Mouse (Mus musculus) lung, embryonic 16.5 days (tissue): ENCODE data around the gene Srsx. TPM values are rescaled to one million over a fixed set of nuclear protein-coding genes. Genes with fewer than 3 reads are reported as not detected.
"Not testable (repeated sequence)": the region's sequence is repeated elsewhere in the genome, so short reads cannot be mapped to it uniquely, and the experiment has no call there.

Experiments used
- ATAC-seq: fragments of 200-750 bp; cut with Nextera tagmentation; 2 replicates; pipeline ENCODE4 v1.8.0; 2017; ENCODE audit warnings: low read depth, mild to moderate bottlenecking, moderate library complexity
- H3K27ac ChIP-seq: fragments of 300-500 bp; sonication (generic); 2 replicates; pipeline ENCODE4 v1.5.1; 2014; ENCODE audit warnings: mild to moderate bottlenecking, control low read depth, low read length
- H3K27me3 ChIP-seq: fragments of 300-500 bp; sonication (generic); 2 replicates; pipeline ENCODE4 v1.6.1; 2014; ENCODE audit warnings: low read depth, low read length, mixed read lengths; ENCODE audit not compliant: control insufficient read depth, insufficient read depth
- H3K36me3 ChIP-seq: fragments of 300-500 bp; sonication (generic); 2 replicates; pipeline ENCODE4 v1.6.1; 2014; ENCODE audit warnings: low read length; ENCODE audit not compliant: control insufficient read depth, insufficient read depth
- H3K4me1 ChIP-seq: fragments of 300-500 bp; sonication (generic); replicated peaks from 2 replicates; pipeline ENCODE4 v1.6.1; 2014; ENCODE audit warnings: low read length, mixed read lengths; ENCODE audit not compliant: control insufficient read depth, insufficient read depth
- H3K4me2 ChIP-seq: fragments of 300-500 bp; sonication (generic); 2 replicates; pipeline ENCODE4 v1.6.1; 2014; ENCODE audit warnings: low read depth, low read length, control low read depth
- H3K4me3 ChIP-seq: fragments of 300-500 bp; sonication (generic); 2 replicates; pipeline ENCODE4 v1.5.1; 2014; ENCODE audit warnings: mild to moderate bottlenecking, low read length, control low read depth
- H3K9ac ChIP-seq: fragments of 300-500 bp; sonication (generic); 2 replicates; pipeline ENCODE4 v1.6.1; 2014; ENCODE audit warnings: low read length, control low read depth
- H3K9me3 ChIP-seq: fragments of 300-500 bp; sonication (generic); 2 replicates; pipeline ENCODE4 v1.6.1; 2016; ENCODE audit warnings: low read length; ENCODE audit not compliant: control insufficient read depth
- WGBS: fragments of 180-500 bp; shearing (Covaris S2); extraction: QIAGEN DNeasy Blood & Tissue Kit; methylation state at CpG from one replicate; pipeline ENCODE4 v1.1.7; 2014; 5-methylcytosine and 5-hydroxymethylcytosine counted together
- polyA plus RNA-seq: library from polyadenylated mRNA; unstranded; fragments of >200 nt; fragmentation: Nextera tagmentation; extraction: Ambion mirVana; gene quantifications from 2 replicates; pipeline ENCODE4 v1.2.1, GENCODE M21; 2015

Gene Srsx
- not detected in 2 replicates for polyA plus RNA-seq

GRCm38 (mm10) chrX:123222381-123222780, at the start of gene Srsx:
Srsx (minus strand) TSS chrX:123222481.
- H3K9me3 ChIP-seq, H3K4me1 ChIP-seq, H3K27me3 ChIP-seq, H3K4me2 ChIP-seq, ATAC-seq, H3K27ac ChIP-seq, H3K4me3 ChIP-seq, H3K36me3 ChIP-seq, H3K9ac ChIP-seq: not testable (repeated sequence)
- no CpG with 5 or more reads among the region's 1 CpGs for WGBS

GRCm38 (mm10) chrX:123246807-123247206, 24.5 kb upstream of the Srsx start, which contains the start of gene Gm17577:
Gm17577 (minus strand) TSS chrX:123246907.
- not testable (repeated sequence) for H3K4me1 ChIP-seq, ATAC-seq, H3K9ac ChIP-seq, H3K4me2 ChIP-seq, H3K4me3 ChIP-seq, H3K27me3 ChIP-seq, H3K27ac ChIP-seq, H3K9me3 ChIP-seq, H3K36me3 ChIP-seq
- WGBS = no CpG with 5 or more reads among the region's 3 CpGs

Other genes with a start within 250 kb of the Srsx start
- not detected in 2 replicates for gene Gm17521, start 192.8 kb downstream of the Srsx start, polyA plus RNA-seq
- gene Cldn34c1, start 119.0 kb downstream of the Srsx start, polyA plus RNA-seq = 10.2 and 11.1 TPM in 2 replicates
- not detected in 2 replicates for gene Gm17577, start 24.4 kb upstream of the Srsx start, polyA plus RNA-seq